Mouse (Mus musculus): ENCODE measurements around the gene Usp35. TPM values are rescaled to one million over a fixed set of nuclear protein-coding genes. Genes with fewer than 3 reads are reported as not detected.

Gene Usp35
- 0.91 and 1.5 TPM in 2 replicates for total RNA-seq (2023)

GRCm38 (mm10) chr7:97331726-97332666, at the start of gene Usp35, which contains the start of gene Kctd21:
TSS of gene Usp35 (minus strand) at chr7:97332020.
TSS of gene Kctd21 (plus strand) at chr7:97332327.

Other genes starting within 250 kb of the Usp35 start
- gene Kctd21, start 307 bp upstream of the Usp35 start, total RNA-seq (2023) = 0.51 and 1.1 TPM in 2 replicates
- gene Alg8, start 39.6 kb upstream of the Usp35 start, total RNA-seq (2023) = 7.2 and 8.5 TPM in 2 replicates
- gene Ndufc2, start 68.0 kb upstream of the Usp35 start, total RNA-seq (2023) = 37.7 and 45.9 TPM in 2 replicates
- not detected in 2 replicates for gene Thrsp, start 85.7 kb upstream of the Usp35 start, total RNA-seq (2023)
- 1.6 and 2.2 TPM in 2 replicates for gene Kctd14, start 119.3 kb upstream of the Usp35 start, total RNA-seq (2023)
- gene Ints4, start 148.9 kb upstream of the Usp35 start, total RNA-seq (2023) = 22.8 and 25.9 TPM in 2 replicates
- gene Aamdc, start 247.5 kb upstream of the Usp35 start, total RNA-seq (2023) = 4.0 and 5.4 TPM in 2 replicates
- gene Rsf1, start 247.9 kb upstream of the Usp35 start, total RNA-seq (2023) = 37.7 and 56.5 TPM in 2 replicates

Data from neutrophil, adult 65 days (primary cell).